Mouse (Mus musculus) limb, embryonic 13.5 days (tissue): ENCODE data around the gene Mthfsd. TPM values are rescaled to one million over a fixed set of nuclear protein-coding genes. Genes with fewer than 3 reads are reported as not detected.
A peak's percentile ranks its signal among the peaks of the same experiment; 100 is the strongest.

Experiments used
- ATAC-seq: fragments of 200-750 bp; cut with Nextera tagmentation; 2 replicates; pipeline ENCODE4 v1.8.0; 2017; ENCODE audit warnings: low read depth, moderate number of reproducible peaks, moderate TSS enrichment; ENCODE audit not compliant: low FRiP score
- H3K27ac ChIP-seq: fragments of 300-500 bp; sonication (generic); 2 replicates; pipeline ENCODE4 v1.5.1; 2015; ENCODE audit warnings: inconsistent platforms, mild to moderate bottlenecking, moderate library complexity
- H3K27me3 ChIP-seq: fragments of 300-500 bp; sonication (generic); 2 replicates; pipeline ENCODE4 v1.6.1; 2015; ENCODE audit warnings: mild to moderate bottlenecking, inconsistent platforms
- H3K36me3 ChIP-seq: fragments of 300-500 bp; sonication (generic); 2 replicates; pipeline ENCODE4 v1.6.1; 2015; ENCODE audit warnings: inconsistent platforms, mild to moderate bottlenecking, moderate library complexity
- H3K4me1 ChIP-seq: fragments of 300-500 bp; sonication (generic); 2 replicates; pipeline ENCODE4 v1.6.1; 2015; ENCODE audit warnings: inconsistent platforms
- H3K4me2 ChIP-seq: fragments of 300-500 bp; sonication (generic); replicated peaks from 2 replicates; pipeline ENCODE4 v1.6.1; 2015; ENCODE audit warnings: inconsistent platforms, mild to moderate bottlenecking, moderate library complexity
- H3K4me3 ChIP-seq: fragments of 300-500 bp; sonication (generic); 2 replicates; pipeline ENCODE4 v1.5.1; 2015; ENCODE audit warnings: moderate library complexity, mild to moderate bottlenecking, inconsistent platforms
- H3K9ac ChIP-seq: fragments of 300-500 bp; sonication (generic); 2 replicates; pipeline ENCODE4 v1.6.1; 2015; ENCODE audit warnings: mild to moderate bottlenecking, inconsistent platforms
- H3K9me3 ChIP-seq: fragments of 300-500 bp; sonication (generic); 2 replicates; pipeline ENCODE4 v1.6.1; 2016; ENCODE audit warnings: inconsistent platforms
- WGBS: fragments of 180-500 bp; shearing (Covaris S2); methylation state at CpG from one replicate; pipeline ENCODE4 v1.1.7; 2015; 5-methylcytosine and 5-hydroxymethylcytosine counted together
- polyA plus RNA-seq: library from polyadenylated mRNA; unstranded; fragments of >200 nt; fragmentation: Nextera tagmentation; extraction: Ambion mirVana; gene quantifications from 2 replicates; pipeline ENCODE4 v1.2.1, GENCODE M21; 2015

Gene Mthfsd
- polyA plus RNA-seq, 1 experiment from 2014 or later, result 65.4 TPM

- Histone ChIP-seq H3K9ac (peak overlapping the region; percentile 80), H3K4me1 (peaks cover 51% of the 10 kb centered on the region), H3K9me3 (0 out of 2 replicates have a peak, but pooled peaks cover 4% of the 10 kb centered on the region), H3K27me3 (peaks cover 93% of the 10 kb centered on the region), H3K4me2 (peak overlapping the region; percentile 90), H3K27ac (no peak overlapping the region), H3K36me3 (no peaks in the 10 kb centered on the region; the same call in 1 of the 2 replicates), H3K4me3 (peak overlapping the region; percentile 68)
- no peak for ATAC-seq
- 23% methylated on average over 17 of the region's 17 CpGs for WGBS
Measured at GRCm38 (mm10) chr8:121120456-121121419, 12.5 kb upstream of the Mthfsd start.

DNA sequence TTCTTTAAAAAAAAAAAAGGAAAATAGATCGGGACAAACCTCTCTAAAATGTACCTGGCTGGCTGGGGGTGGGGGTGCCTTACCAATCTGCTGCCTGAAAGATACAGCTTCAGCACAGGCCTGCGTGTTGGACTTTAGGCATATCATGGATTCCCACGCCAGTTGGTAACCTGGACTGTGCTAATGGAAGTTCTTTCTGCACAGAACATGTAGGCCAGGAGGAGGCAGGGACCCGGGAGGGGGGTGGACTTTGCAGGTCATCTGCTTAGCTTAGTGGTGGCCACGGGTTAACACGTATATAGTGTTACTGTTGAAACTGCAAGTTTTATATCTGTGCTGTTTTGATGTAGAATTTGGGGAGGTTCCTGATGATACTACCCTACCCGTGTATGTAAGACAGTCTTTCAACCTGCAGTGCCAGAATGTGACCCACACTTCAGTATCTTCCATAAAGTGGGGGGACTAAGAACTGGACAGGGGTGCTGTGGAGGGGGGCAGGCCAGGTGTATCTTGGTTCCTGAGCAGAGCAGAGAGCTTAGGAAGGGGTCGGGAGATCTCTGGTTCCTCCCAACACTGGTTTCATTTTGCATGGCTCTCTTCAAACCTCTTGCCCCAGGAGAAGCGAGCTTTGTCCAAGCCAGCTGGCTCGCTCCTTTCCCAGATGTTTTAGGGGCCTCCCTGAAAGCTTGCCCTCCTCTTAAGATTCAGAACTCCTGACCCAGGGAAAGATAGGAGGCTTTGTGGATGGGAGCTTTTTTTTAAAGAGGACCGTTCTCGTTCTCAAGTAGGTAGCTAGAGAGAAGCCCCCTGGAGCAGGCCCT is 11.7 kb upstream of the Mthfsd start:
- no peaks in the 10 kb centered on the region; the same call in 1 of the 2 replicates for H3K36me3 ChIP-seq
- H3K9me3 ChIP-seq, result 0 out of 2 replicates have a peak, but pooled peaks cover 4% of the 10 kb centered on the region
- peaks cover 47% of the 10 kb centered on the region for H3K4me1 ChIP-seq
- WGBS, result 10% methylated on average over 12 of the region's 12 CpGs
- peak overlapping the region; percentile 90 for H3K4me2 ChIP-seq
- H3K27ac ChIP-seq, result no peak overlapping the region
- peak overlapping the region; percentile 68 for H3K4me3 ChIP-seq
- H3K9ac ChIP-seq, result peak overlapping the region; percentile 80
- H3K27me3 ChIP-seq, result peaks cover 92% of the 10 kb centered on the region
- no peak for ATAC-seq

DNA sequence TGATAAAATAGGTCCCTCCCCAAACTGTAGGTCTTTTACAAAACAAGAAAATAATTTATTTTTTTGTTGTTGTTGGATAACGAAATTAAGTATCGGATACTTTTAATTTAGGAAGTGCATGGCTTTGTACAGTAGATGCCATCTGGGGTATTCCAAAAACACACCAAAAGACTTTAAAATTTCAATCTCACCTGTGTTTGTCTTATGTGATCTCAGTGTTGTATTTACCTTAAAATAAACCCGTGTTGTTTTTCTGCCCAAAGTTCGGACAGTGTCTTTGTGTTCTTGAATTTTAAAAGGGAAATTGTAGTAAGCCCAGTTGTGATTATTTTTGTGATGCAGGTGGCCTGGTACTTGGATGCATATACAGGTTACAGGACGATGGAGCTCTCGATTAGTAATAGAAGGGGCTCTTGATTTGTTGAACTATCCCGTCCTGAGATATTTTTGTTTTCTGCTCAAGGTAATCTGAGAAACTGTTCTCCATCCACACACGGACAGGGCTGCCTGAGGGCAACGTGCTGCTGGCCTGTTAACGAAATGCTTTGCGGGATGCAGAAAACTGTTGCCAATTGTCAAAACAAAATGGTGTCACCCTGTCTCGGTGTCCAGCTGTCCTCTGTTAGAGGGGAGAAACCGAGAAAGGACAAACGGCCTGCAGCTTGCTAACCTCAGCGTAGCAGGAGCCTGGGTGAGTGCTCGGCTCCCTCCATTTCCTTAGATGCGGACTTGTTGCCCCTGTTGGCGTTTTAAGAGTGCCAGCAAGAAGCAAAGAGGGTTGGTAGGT is 10.6 kb upstream of the Mthfsd start:
- 2% methylated on average over 18 of the region's 18 CpGs for WGBS
- peaks cover 93% of the 10 kb centered on the region for H3K27me3 ChIP-seq
- no peaks in the 10 kb centered on the region for H3K9me3 ChIP-seq
- H3K27ac ChIP-seq, result no peak overlapping the region
- H3K36me3 ChIP-seq, result no peaks in the 10 kb centered on the region; the same call in 1 of the 2 replicates
- H3K4me3 ChIP-seq, result peak overlapping the region; percentile 68
- ATAC-seq, result no peak
- peak overlapping the region; percentile 90 for H3K4me2 ChIP-seq
- peaks cover 50% of the 10 kb centered on the region for H3K4me1 ChIP-seq
- H3K9ac ChIP-seq, result peak overlapping the region; percentile 80

DNA sequence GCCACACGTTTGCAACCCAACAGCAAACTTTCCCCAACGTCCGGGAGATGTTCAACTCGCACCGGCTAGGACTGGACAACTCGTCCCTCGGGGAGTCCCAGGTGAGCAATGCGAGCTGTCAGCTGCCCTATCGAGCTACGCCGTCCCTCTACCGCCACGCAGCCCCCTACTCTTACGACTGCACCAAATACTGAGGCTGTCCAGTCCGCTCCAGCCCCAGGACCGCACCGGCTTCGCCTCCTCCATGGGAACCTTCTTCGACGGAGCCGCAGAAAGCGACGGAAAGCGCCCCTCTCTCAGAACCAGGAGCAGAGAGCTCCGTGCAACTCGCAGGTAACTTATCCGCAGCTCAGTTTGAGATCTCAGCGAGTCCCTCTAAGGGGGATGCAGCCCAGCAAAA is 9.7 kb upstream of the Mthfsd start:
- peak overlapping the region; percentile 68 for H3K4me3 ChIP-seq
- H3K27me3 ChIP-seq, result peaks cover 89% of the 10 kb centered on the region
- no peak for ATAC-seq
- peaks cover 54% of the 10 kb centered on the region for H3K4me1 ChIP-seq
- no peaks in the 10 kb centered on the region for H3K9me3 ChIP-seq
- peak overlapping the region; percentile 80 for H3K9ac ChIP-seq
- WGBS, result 1% methylated on average over 28 of the region's 28 CpGs
- H3K27ac ChIP-seq, result no peak overlapping the region
- H3K36me3 ChIP-seq, result no peaks in the 10 kb centered on the region; the same call in 1 of the 2 replicates
- H3K4me2 ChIP-seq, result peak overlapping the region; percentile 90

- H3K9me3 ChIP-seq, result no peaks in the 10 kb centered on the region
- peak overlapping the region; percentile 90 for H3K4me2 ChIP-seq
- peak overlapping the region; percentile 68 for H3K4me3 ChIP-seq
- peaks cover 89% of the 10 kb centered on the region for H3K27me3 ChIP-seq
- H3K4me1 ChIP-seq, result peaks cover 54% of the 10 kb centered on the region
- 1% methylated on average over 61 of the region's 62 CpGs for WGBS
- peak overlapping the region; percentile 91; the same call in 1 of the 2 replicates for H3K27ac ChIP-seq
- peak overlapping the region; percentile 80 for H3K9ac ChIP-seq
- ATAC-seq, result no peak
- no peaks in the 10 kb centered on the region; the same call in 1 of the 2 replicates for H3K36me3 ChIP-seq
Measured at GRCm38 (mm10) chr8:121117186-121117651, 9.0 kb upstream of the Mthfsd start.

DNA sequence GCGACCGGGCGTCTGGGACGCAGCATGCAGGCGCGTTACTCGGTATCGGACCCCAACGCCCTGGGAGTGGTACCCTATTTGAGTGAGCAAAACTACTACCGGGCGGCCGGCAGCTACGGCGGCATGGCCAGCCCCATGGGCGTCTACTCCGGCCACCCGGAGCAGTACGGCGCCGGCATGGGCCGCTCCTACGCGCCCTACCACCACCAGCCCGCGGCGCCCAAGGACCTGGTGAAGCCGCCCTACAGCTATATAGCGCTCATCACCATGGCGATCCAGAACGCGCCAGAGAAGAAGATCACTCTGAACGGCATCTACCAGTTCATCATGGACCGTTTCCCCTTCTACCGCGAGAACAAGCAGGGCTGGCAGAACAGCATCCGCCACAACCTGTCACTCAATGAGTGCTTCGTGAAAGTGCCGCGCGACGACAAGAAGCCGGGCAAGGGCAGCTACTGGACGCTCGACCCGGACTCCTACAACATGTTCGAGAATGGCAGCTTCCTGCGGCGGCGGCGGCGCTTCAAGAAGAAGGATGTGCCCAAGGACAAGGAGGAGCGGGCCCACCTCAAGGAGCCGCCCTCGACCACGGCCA is 8.5 kb upstream of the Mthfsd start:
- Histone ChIP-seq H3K4me1 (peaks cover 54% of the 10 kb centered on the region), H3K4me2 (peak overlapping the region; percentile 90), H3K4me3 (peak overlapping the region; percentile 68), H3K27ac (peak overlapping the region; percentile 91), H3K9me3 (no peaks in the 10 kb centered on the region), H3K36me3 (no peaks in the 10 kb centered on the region; the same call in 1 of the 2 replicates), H3K9ac (peak overlapping the region; percentile 80), H3K27me3 (peaks cover 87% of the 10 kb centered on the region)
- ATAC-seq, result 0 out of 2 replicates have a peak, but pooled peaks have one; percentile 12
- WGBS, result under 1% methylated on average over 55 of the region's 55 CpGs

GRCm38 (mm10) chr8:121115948-121116347 is 7.8 kb upstream of the Mthfsd start, which contains the start of gene Foxc2:
TSS of gene Foxc2 (plus strand) at chr8:121116171.
- Histone ChIP-seq H3K9me3 (no peaks in the 10 kb centered on the region), H3K36me3 (no peaks in the 10 kb centered on the region), H3K4me3 (peak within 1 kb of the TSS; percentile 68), H3K4me2 (peak within 1 kb of the TSS; percentile 90), H3K9ac (peak within 1 kb of the TSS; percentile 80), H3K4me1 (peaks cover 50% of the 10 kb centered on the region), H3K27ac (peak within 1 kb of the TSS; percentile 91), H3K27me3 (peaks cover 83% of the 10 kb centered on the region)
- WGBS, result under 1% methylated on average over 25 of the region's 25 CpGs
- peak; percentile 70; the same call in 1 of the 2 replicates for ATAC-seq

DNA sequence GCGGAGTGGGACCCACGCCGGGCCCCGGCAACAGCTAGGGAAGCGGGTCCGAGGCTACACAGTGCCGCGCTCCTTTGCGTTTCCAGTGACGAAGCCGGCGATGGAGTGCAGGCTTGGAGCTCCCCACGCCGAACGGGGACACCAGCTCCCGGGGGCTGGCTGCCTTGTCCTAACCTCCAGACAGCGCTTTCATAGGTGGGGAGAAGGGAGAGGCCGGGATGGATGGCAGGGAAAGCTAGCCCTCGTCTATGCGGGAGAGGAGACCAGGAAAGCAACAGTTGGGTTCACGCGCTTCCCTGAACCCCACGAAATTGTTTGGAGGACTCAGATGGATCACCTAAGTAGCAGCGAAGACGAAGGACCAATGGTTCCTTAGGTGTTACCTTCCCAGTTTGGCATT is 6.9 kb upstream of the Mthfsd start:
- H3K4me1 ChIP-seq, result peaks cover 44% of the 10 kb centered on the region
- no peaks in the 10 kb centered on the region for H3K9me3 ChIP-seq
- peak overlapping the region; percentile 56 for H3K4me2 ChIP-seq
- no peak overlapping the region for H3K27ac ChIP-seq
- ATAC-seq, result no peak
- H3K9ac ChIP-seq, result peak overlapping the region; percentile 46
- H3K4me3 ChIP-seq, result peak overlapping the region; percentile 32
- WGBS, result 1% methylated on average over 25 of the region's 25 CpGs
- H3K27me3 ChIP-seq, result peaks cover 75% of the 10 kb centered on the region
- no peaks in the 10 kb centered on the region for H3K36me3 ChIP-seq

- Histone ChIP-seq H3K4me3 (peak overlapping the region; percentile 4; the same call in 1 of the 2 replicates), H3K27me3 (peaks cover 60% of the 10 kb centered on the region), H3K9me3 (no peaks in the 10 kb centered on the region), H3K36me3 (no peaks in the 10 kb centered on the region), H3K4me2 (peak overlapping the region; percentile 56), H3K4me1 (peaks cover 38% of the 10 kb centered on the region), H3K27ac (no peak overlapping the region), H3K9ac (no peak overlapping the region)
- WGBS, result under 1% methylated on average over 21 of the region's 21 CpGs
- peak; percentile 24 for ATAC-seq
Measured at GRCm38 (mm10) chr8:121113261-121113660, 5.1 kb upstream of the Mthfsd start.

- no peaks in the 10 kb centered on the region for H3K9me3 ChIP-seq
- no peak for ATAC-seq
- peaks cover 3% of the 10 kb centered on the region for H3K36me3 ChIP-seq
- H3K4me1 ChIP-seq, result peaks cover 35% of the 10 kb centered on the region
- WGBS, result 46% methylated on average over 7 of the region's 7 CpGs
- H3K9ac ChIP-seq, result no peak overlapping the region
- no peak overlapping the region for H3K4me2 ChIP-seq
- no peak overlapping the region for H3K27ac ChIP-seq
- H3K4me3 ChIP-seq, result no peak overlapping the region
- peaks cover 40% of the 10 kb centered on the region for H3K27me3 ChIP-seq
Measured at GRCm38 (mm10) chr8:121111145-121111907, 3.1 kb upstream of the Mthfsd start.
